ENCODE assay signal across 8 mouse cellular contexts in genomic region chr13:51833611-51834010, GRCm38 (mm10). TPM values are rescaled to one million over a fixed set of nuclear protein-coding genes. Genes with fewer than 3 reads are reported as not detected.
DNase-seq lines count a peak whose midpoint lies in the region; ATAC-seq and TF ChIP-seq lines count a peak whose summit lies in the region.

No protein-coding gene starts in this region.

- no peak overlapping the region for H3K4me2 ChIP-seq in forebrain, embryonic 12.5 days
- H3K4me2 ChIP-seq in forebrain, postnatal 0 days (ENCODE audit: low read depth): no peak overlapping the region

- no peak overlapping the region for H3K27ac ChIP-seq in forebrain, embryonic 12.5 days
- H3K27ac ChIP-seq in forebrain, postnatal 0 days (ENCODE audit: low read depth, low read length): no peak overlapping the region

- H3K27me3 ChIP-seq in forebrain, embryonic 12.5 days: peaks cover 52% of the 10 kb centered on the region
- no peaks in the 10 kb centered on the region for H3K27me3 ChIP-seq in forebrain, postnatal 0 days (ENCODE audit: insufficient read depth, low read length)

- H3K4me1 ChIP-seq in forebrain, embryonic 12.5 days: peaks cover 6% of the 10 kb centered on the region; the same call in 1 of the 2 replicates
- H3K4me1 ChIP-seq in forebrain, postnatal 0 days (ENCODE audit: insufficient read depth): no peaks in the 10 kb centered on the region

- TF ChIP-seq CTCF in forebrain, postnatal 0 days (IDR thresholded peaks at IDR 0.05; ENCODE audit: low read depth): no peak

- DNase-seq in forebrain, postnatal 0 days: no peak
- DNase-seq in 3134 (ENCODE audit: extremely low read depth, insufficient read length, low spot score): peak; percentile 64
- peak; percentile 94 for DNase-seq in cerebellum, adult 9-10 months
- peak; percentile 61 to 81 for DNase-seq in kidney, postnatal 25 days
- DNase-seq in thymus, postnatal 36 days: no peak
- DNase-seq in layer of hippocampus, postnatal 36 days: no peak
- no peak for DNase-seq in thymus, postnatal 4 days

- H3K4me3 ChIP-seq in forebrain, embryonic 12.5 days (replicated peaks): no peak overlapping the region
- no peak overlapping the region for H3K4me3 ChIP-seq in forebrain, postnatal 0 days (ENCODE audit: low read depth, low read length)

- 64% methylated on average over 2 of the region's 2 CpGs for WGBS in forebrain, embryonic 12.5 days
- 54% methylated on average over 2 of the region's 2 CpGs for WGBS in forebrain, postnatal 0 days

- no peaks in the 10 kb centered on the region for H3K9me3 ChIP-seq in forebrain, embryonic 12.5 days
- no peaks in the 10 kb centered on the region for H3K9me3 ChIP-seq in forebrain, postnatal 0 days (ENCODE audit: low read length)

- no peaks in the 10 kb centered on the region for H3K36me3 ChIP-seq in forebrain, embryonic 12.5 days (replicated peaks)
- no peaks in the 10 kb centered on the region for H3K36me3 ChIP-seq in forebrain, postnatal 0 days (ENCODE audit: insufficient read depth)

- ATAC-seq in forebrain, embryonic 12.5 days (ENCODE audit: low FRiP score): peak; percentile 20; the same call in 1 of the 2 replicates
- ATAC-seq in forebrain, postnatal 0 days: no peak

- no peak overlapping the region for H3K9ac ChIP-seq in forebrain, embryonic 12.5 days
- H3K9ac ChIP-seq in forebrain, postnatal 0 days: no peak overlapping the region

RNA-seq across cellular contexts. Expression of gene Gadd45g, which starts 12.9 kb away (rescaled TPM):
- 211 and 218 TPM in 2 replicates for polyA plus RNA-seq in forebrain, embryonic 12.5 days (2016; fragmentation: Nextera tagmentation; extraction: Ambion mirVana)
- 13.8 and 13.9 TPM in 2 replicates for total RNA-seq in forebrain, postnatal 0 days (2014; rRNA removed)
- polyA plus RNA-seq in forebrain, postnatal 0 days (2015; fragmentation: Nextera tagmentation; extraction: Ambion mirVana): 34.3 and 35.1 TPM in 2 replicates
- total RNA-seq in layer of hippocampus, postnatal 36 days (2021): 10 to 100 TPM; 19.9 to 22.3 TPM

RNA-seq across cellular contexts. Expression of gene Sema4d, which starts 40.1 kb away (rescaled TPM):
- polyA plus RNA-seq in forebrain, embryonic 12.5 days (2016; fragmentation: Nextera tagmentation; extraction: Ambion mirVana): 8.2 and 11.4 TPM in 2 replicates
- total RNA-seq in forebrain, postnatal 0 days (2014; rRNA removed): 10.2 and 16.5 TPM in 2 replicates
- 9.8 and 14.2 TPM in 2 replicates for polyA plus RNA-seq in forebrain, postnatal 0 days (2015; fragmentation: Nextera tagmentation; extraction: Ambion mirVana)
- 100 to 1,000 TPM in 1 of 2 experiments, 10 to 100 TPM in 1; 96.5 to 108 TPM for total RNA-seq in layer of hippocampus, postnatal 36 days (2021)

Comparison
In these comparisons a context has a peak if more than half of its experiments do, and no peak if none do; other contexts are left out.
1. DNase-seq: peak in 3134 (single experiment), cerebellum, adult 9-10 months (single experiment) and kidney, postnatal 25 days (2 of 2); none in forebrain, postnatal 0 days (single experiment), thymus, postnatal 36 days (0 of 2), layer of hippocampus, postnatal 36 days (0 of 2) and thymus, postnatal 4 days (single experiment).